Mouse (Mus musculus) kidney, adult 2 months (tissue): ENCODE data around the gene D930048N14Rik.

Experiments used
- CTCF ChIP-seq: fragments of 200-500 bp; conservative IDR thresholded peaks from 2 replicates; pipeline ENCODE4 v1.5.1; 2011; ENCODE audit warnings: low read depth, mild to moderate bottlenecking, control low read depth, low read length, moderate library complexity, mixed read lengths; ENCODE audit not compliant: insufficient read depth, insufficient read length
- POLR2A ChIP-seq: fragments of 200-500 bp; IDR thresholded peaks from one replicate; pipeline ENCODE4 v1.6.1; 2011; ENCODE audit warnings: low read depth, low read length, control low read depth

- TF ChIP-seq CTCF, result no peak
- no peak for TF ChIP-seq POLR2A
Observed at GRCm38 (mm10) chr11:51602253-51602652, 48.5 kb upstream of the D930048N14Rik start.
